Mouse (Mus musculus): ENCODE data around the gene Dkc1.

Dkc1 gene

DNA sequence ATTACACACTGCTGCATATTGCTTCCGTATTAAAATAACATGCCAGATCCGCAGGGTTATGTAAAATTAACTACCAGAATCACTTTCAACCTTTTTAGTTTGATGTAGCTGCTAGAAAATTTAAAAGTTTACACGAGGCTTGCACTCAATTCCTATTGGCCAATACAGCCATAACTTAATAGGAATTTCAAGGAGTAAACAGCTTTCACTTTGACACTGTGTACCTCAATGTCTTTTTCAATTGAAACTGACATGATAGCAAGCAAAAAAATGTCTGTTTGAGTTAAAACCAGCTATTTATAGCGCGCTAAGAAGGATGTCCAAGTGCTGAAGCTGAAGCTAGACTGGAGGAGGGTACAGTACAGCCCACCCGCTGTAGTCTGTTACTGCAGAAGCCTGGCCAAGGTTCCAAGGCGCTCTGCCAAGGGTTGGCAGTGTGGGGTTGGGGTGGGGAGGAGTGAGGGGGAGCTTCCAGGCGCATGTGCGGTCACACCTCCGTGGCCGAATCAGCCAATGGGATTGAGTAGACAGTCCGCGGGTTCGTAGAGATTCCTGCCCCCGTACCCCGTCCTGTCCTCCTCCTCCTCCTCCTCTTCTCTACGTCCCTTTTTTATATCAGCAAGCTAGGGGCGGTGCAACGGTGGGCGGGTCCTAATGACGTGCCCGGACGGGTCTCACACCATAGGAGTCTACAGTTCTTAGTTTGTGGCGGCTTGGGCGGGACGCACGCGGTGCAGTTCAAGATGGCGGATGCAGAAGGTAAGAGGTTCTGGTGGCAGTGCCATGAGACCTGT, at the start of gene Dkc1:
Gene Dkc1, plus strand, starts transcription at position 486 of the 794 bp plus-strand sequence.
- DNase-seq = peak; percentile 95

DNA sequence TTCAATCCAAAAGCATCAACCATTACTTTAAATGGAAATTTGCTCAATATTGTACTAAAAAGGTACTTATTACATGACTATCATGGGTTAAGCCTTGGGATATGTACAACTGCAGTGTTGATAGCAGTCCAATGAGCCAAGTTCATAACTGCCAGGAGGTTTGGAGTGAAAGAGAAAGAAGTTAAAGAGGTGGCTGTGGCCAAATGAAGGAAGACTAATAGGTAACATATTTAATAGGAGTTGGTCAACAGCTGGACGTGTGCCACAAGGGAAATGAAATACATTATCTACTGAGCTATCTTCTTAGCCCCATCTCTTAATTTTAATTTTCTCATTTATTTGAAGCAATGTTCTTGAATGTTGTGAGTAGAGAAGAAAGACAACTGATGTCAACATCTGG, 49.7 kb upstream of the Dkc1 start:
- peak; percentile 28 to 30 for DNase-seq

DNA sequence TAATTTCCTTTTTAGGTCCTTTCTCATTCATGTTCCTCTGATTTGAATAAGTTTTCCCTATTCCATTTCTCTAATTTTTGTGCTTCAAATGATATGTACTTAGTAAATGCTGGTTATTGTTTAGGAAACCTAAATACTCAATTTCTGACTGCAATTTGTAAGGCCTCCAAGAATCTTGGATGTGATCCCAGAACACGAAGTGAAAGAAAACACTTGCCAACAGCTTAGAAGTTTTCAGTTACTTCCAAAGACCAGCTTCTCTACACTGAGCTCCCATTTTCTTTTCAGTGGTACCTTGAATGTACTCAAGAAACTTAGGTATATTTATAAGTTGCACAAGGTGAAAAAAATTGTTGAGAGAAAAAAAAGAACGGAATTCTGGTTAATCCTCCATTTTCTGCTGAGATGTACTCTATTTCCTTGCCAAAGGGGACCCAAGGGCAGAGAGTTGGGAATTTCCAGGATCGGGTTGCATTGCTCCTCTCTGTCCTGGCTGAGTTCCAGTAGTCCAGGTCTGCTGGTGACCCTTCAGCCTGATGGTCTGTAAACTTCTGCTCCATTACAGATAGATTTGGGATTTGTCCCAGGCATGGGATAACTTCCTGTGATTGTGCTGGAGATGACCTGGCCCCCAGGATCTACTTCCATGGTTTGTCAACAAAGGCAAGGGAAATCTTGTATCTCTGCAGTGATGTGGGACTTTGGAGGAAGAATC, 48.6 kb upstream of the Dkc1 start:
- peak; percentile 23 to 30 for DNase-seq

DNA sequence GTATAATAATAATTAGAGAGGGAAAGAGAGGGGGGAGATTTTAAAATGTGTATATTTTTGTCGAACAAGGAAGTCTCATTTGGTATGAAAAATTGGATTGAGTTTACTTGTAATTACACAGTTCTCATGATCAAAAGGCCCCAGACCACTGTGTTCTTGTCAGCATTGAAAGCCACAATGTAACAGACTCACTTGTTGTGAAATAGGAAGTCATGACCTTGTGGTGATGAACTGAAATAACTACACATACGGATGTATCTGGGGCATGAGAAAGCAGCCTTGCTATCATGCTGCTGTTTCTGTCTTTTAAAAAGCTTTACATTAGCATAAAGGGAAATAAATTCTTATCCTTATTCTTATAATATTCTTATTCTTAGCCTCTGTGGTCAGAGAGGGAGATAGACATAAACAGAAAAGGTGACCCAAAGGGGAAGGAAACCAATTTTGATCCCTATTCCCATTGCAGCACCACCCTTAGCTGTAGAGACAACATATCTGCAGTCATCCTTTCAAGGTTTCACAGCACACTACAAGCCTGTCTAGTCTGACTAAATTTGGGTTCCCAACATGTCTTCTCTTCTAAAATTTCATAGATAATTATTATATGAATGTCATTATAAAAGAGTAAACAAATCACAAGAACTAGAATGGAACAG, 39.4 kb upstream of the Dkc1 start:
- DNase-seq = no peak

DNA sequence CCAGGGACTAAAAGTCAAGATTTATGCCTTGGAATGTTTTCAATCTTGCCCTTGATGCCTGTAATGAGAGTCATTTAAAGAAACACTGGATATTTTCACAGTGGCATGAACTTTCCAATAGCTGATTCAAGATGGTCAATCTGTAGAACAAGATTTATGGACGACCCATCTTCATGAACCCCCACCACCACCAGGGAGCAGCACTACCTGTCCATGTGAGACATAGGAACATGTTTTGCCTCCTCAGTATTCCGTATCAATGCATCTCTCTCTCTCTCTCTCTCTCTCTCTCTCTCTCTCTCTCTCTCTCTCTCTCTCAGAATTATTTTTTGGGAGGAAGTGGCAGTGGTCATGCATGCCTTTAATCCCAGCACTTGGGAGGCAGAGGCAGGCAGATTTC, 13.3 kb upstream of the Dkc1 start:
- no peak for DNase-seq

DNA sequence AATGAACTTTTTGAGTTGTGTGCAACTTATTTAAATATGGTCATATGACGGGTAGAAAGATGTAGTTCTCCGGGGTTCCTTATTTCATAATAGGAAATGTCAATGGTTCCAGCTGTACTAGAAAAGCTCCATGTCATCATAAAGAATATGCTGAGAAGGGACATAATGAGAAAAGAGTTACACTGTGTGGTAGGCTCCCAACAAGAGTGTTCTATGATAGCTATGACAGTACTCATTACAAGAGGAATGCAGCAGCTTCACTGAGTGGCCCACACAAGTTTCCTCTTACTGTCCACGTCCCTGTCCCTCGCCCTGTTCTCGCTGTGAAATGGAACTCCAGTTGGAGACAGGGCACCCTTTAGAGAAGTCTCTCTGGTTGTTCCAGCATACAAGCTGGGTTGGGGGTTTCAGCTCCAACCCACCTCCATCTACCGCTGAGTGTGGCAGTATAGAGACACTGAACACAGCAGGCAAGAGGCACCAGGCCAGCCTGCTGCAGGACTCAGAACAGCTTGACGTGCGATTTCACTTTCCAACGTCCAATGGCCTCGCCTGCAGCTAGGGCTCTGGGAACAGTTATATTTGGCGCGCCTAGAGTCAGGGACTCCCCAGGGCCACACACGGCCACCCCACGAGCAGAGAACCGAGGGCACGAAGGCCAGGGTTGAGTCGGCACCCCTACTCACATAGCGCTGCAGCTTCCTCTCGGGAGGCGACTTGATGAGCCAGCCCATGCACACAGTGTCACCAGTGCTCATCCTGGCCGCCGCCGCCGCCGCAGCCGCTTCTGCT, 11.5 kb upstream of the Dkc1 start:
- DNase-seq = no peak

DNA sequence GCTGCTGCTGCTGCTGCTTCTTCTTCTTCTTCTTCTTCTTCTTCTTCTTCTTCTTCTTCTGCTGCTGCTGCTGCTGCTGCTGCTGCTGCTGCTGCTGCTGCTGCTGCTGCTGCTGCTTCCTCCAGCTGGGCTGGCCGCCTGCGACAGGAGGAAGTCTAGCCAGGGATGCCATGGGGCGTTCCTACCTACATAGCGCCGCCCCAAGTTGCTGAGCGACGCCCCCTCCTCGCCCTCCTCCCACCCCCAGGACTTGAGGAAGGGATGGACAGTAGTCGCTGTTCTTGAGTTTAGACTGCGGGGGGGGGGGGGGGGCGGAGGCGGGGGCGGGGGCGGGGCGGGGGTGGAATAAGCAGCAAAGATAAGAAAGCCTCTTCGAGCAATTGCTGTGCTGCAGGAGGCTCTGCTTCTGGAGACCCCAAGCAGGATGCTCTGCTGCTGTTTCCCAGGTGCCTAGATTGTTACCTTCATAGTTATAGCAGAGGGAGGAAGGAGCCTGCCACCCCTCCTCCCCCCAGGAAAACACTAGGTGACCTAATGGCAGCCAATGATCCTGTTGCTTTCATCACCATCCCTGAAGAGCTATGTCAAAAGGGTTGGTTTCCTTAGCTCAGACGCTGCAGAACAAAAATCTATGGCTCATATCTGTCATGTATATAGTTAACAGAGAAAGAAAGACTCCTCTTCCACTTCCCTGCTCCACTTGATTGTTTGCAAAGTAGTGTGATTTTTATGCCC, 10.7 kb upstream of the Dkc1 start, which contains the start of gene Gab3:
Gene Gab3, minus strand, starts transcription at position 685 of the 735 bp plus-strand sequence.
- DNase-seq = peak; percentile 38 to 40

DNA sequence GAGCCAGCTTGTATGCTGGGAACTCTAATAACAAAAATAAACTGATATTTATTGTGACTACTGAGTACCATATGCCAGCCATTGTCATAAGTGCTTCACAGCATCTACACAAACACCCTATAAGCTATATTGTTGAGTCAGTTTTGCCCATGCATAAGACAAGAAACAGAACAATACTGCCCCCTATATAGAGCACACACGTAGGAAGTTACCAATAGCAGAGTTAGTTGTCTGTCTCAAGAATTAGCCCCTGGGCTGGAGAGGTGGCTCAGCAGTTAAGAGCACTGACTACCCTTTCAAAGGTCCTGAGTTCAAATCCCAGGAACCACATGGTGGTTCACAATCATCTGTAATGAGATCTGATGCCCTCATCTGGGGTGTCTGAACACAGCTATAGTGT, 10.0 kb upstream of the Dkc1 start:
- no peak for DNase-seq

DNA sequence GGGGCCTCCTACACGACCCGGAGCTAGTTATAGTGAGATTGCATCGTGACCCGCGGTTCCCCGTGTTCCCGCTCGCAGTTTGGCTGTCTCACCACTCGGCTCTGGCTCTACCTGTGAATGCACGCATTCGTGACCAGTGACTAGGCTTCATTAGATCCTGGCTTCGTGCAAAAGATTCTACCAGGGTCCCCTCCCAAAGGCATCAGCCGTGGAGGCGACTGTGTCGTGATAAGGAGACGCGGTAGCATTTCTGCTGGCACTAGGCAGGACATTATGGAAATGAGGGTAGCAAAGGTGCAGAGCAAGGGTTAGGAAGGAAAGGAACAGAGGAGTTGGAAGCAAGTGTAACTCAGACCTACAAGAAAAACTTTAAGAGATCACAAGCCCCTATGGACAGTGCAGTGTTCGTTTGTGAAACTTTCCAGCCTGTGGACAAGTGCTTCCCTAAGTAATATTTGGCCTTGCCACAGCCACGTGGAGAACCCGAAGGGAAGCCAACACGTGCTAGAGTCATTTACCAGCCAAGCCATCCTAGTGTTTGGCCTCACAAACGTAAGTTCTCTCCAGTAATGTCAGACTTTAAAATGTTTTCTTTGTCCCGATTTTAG, 613 bp downstream of the Dkc1 start:
- peak in 1 of 2 experiments; percentile 2 for DNase-seq

DNA sequence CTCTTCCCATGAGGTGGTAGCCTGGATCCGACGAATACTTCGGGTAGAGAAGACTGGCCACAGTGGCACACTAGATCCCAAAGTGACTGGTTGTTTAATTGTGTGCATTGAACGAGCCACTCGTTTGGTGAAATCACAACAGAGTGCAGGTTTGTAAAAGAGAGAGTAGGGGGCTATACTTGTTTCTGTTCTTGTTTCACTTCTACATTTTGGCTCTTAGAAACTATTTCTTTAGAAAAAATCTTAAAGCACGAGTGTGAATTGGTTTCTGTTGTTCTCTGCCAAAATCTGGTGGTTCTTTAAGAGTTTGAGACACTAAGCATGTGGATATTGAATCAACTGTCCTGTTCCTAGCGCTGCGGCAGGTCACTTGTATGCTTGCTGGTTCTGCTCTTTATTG, 3.1 kb downstream of the Dkc1 start:
- no peak for DNase-seq

DNA sequence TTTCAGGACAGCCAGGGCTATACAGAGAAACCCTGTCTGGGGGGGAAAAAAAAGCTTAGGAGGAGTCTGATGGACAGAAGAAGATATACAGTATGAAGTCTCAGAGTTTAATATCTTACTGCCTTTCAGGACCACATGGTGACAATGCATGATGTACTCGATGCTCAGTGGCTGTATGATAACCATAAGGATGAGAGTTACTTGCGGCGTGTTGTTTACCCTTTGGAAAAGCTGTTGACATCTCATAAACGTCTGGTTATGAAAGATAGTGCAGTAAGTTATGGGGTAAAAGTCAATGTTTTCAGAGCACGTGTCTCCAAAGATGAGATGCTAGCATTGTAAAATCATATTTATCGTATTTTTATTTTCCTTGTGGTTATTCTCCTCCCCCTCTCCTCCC, 6.6 kb downstream of the Dkc1 start:
- no peak for DNase-seq

DNA sequence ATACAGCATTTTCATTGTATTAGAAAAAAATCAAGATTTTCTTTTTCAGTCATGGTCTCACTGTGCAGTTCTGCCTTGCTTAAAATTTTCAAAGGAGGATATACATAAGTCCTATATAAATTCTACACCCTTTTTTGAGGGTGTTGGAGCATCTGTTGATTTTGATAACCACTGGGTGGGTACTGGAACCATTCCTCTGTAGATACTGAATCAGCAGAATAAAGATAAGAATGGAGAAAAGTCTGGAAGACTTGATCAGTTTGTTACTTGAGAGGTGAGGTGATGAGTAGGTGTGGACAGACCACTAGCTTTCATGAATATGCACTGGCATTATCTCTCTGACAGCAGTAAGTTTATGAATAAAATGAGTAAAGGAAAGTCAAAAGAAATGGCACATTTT, 19.9 kb downstream of the Dkc1 start:
- DNase-seq = no peak

DNA sequence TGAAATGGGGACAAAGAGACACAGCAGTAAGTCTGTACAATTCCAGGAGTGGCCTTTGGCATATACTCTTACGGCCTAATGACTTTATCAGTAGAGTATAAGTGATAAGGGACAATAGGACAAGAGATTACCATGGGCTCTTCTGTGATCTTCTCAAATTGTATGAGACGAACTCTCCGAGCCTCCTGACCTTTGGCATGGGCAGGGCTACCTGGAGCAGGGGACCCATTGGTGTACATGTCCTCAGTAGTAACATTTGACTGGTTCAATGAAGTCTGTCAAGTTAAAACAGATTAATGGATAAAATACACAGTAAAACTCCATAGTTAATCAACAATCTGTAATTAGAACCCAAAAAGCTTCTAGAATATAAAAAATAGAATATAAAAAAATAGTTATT, 30.0 kb downstream of the Dkc1 start:
- peak in 1 of 2 experiments; percentile 40 for DNase-seq

DNA sequence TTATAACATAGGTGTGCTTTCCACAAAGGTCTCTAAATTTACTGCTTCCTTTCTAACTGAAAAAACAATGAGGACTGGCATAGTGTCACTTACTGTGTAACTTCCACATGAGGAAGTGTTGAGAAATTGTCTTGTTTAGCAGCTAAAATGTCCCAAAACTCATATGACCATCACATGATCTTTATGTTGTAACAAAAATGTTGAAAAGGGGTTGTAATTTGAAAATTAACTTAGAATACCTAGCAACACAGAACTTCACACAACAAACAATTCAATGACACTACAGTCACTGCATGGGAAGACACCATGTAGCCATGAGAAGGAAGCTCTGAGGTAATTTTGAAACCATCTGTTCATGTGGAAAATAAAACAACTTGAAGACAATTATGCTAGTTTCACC, 31.2 kb downstream of the Dkc1 start:
- no peak for DNase-seq

DNA sequence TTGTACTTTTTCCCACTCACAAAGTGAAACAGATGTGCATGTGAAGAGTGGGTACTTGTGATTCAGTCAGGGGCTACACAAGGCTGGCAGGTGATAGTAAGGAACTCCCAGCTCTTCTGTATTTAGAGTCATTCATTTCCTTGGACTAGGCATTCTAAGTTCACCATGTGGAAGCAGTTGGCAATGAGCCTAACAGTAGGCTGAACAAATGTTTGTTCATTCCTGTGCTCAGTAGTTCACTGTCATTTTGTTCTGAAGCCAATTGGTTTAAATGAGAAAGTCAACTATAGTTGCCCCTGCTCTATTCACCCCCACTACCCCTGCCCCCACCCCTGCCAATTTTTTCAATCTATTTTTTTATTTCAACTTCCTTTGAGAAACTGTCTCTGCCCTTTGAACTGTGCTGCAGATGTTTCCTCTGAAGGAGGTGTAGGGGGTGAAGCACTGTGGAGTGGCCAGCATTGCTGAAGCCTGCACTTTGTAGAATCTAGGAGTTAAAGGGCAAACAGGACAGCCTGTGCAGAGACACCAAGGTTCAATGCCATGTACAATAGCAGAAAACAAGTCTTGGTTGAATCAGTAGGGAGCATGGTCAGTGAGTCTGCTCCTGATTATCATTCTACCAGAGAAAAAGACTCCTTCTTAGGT, 32.8 kb downstream of the Dkc1 start:
- DNase-seq = peak; percentile 50 to 60

DNA sequence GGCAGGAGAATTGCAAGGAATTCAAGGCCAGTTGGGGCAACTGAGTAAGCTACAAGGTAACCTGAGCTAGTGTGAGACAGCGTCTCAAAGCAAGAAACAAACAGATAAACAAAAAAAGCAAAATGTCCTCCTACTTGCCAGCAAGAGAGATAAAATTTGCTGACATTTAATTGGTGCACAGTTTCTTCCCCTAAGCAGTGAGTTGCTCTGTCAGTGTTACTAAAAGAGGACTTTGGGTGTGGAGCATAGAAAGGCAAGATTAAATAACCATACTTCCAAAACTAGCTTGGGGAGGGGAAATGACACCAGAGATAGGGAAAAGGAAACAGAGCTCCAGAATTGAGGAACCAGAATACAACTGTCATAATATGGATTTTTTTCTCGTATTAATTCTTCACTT, 33.8 kb downstream of the Dkc1 start:
- no peak for DNase-seq

DNA sequence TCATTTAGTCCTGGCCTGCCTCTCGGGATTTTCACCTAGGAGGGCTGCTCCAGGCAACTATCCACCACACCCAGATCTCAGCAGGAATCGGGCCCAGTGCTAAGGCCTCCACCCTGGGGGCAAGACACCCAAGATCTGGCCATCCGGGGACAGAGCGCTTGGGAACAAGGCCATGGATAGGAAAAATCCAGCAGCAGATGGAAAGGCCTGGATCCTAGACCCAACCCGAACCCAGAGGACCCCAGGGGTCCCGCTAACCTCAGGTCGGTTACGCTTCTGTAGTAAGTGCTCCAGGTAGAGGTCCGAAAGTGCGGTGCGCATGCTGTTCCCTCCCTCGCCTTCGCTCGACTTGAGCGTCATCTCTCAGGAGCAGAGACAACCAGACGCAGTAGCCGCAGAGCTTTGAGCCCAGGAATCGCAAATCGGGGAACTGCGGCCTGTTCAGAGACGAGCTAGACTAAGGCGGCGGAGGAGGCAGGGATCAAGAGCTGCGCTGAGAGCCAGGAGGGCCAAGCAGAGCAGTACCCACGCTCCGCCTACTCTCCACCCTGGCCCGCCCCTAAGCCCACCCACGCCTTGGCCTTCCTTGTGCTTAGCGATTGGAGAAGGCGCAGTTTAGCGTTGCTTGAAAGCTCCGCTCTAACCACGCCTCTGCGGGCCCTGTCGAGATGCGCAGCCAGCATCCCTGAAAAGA, 35.0 kb downstream of the Dkc1 start, which contains the start of gene Mpp1:
Gene Mpp1, minus strand, starts transcription at position 550 of the 694 bp plus-strand sequence.
- DNase-seq = peak; percentile 85

DNA sequence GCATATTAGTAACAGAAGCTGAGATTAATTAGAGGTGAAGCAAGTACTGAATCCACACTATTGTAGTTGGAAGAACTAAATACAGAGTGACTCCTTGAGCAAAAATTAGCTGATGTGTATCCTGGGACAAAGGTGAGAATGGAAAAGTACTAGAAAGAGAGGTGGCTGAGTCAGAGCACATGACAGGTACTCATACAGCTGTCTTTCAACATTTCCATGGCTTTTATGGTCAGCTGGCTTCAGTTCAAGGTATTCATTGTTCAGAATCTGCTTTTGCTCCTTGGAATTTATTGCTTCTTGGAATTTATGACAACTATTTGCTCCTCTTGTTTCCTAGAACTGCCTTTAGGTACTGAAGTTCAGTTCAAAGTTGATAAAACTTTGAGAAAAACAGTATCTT, 41.3 kb downstream of the Dkc1 start:
- peak in 1 of 2 experiments; percentile 28 for DNase-seq

DNA sequence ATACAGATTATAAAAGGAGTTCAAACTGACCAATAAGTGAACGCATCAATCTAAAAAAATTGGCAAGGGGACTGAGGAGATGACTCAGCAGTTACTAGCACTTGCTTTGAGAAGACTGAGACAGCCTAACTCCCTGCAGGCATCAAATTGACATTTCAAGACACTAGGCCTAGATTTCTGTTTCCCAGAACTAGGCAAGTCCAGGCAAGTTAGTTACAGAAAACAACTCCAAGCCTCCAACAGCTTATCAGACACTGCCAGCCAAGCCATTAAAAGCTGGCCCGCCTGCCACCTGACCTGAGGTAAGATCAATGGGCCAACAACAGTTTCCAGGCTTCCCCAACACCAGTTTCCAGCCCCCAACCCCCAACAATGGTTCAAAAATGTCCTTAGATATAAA, 42.1 kb downstream of the Dkc1 start:
- no peak for DNase-seq

DNA sequence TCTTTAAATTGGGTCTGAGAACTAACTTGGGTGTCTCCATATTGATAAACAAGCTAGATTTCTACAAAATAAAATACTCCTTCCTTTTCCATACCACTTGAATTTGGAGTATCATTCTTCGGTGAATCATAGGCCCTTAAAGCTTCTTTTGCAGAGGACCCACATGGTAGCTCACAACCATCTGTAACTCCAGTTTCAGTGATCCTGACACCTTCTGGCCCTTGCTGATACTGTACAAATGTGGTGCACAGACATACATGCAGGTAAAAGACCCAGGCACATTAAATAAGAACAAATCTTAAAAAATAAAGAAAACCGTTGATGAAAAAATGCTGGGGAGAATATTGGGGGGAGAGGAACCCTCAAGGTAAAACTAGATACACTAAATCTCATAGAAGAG, 42.5 kb downstream of the Dkc1 start:
- DNase-seq = no peak

Data from kidney, adult 8-10 months (tissue).